Mouse (Mus musculus): ENCODE data around the gene Akap10. TPM values are rescaled to one million over a fixed set of nuclear protein-coding genes. Genes with fewer than 3 reads are reported as not detected.
"Not testable (repeated sequence)": the region's sequence is repeated elsewhere in the genome, so short reads cannot be mapped to it uniquely, and the experiment has no call there.

The Akap10 gene
- 17.9 and 18.5 TPM in 2 replicates for polyA plus RNA-seq (2012; rRNA removed)

DNA sequence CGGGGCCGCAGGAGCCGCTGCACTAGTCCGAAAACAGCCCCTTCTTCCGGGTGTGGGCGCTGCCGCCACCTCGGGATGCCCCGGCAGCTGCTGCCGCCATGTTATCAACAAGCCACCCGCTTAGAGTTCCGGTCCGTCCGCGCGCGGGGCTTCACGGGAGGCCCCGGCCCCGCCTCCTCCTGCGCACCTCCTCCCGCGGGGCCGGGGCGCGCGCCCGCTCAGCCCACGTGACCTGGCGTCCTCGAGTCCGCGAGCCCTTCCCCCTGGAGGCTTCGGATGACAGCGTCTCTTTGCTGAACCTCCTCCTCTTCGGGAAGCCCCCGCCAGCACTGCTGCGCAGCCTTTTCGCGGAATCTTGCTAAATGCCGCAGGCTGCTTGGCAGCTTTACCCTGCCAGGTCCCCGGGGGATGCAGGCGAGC, at the start of gene Akap10:
Gene Akap10 (minus strand): TSS at position 155 of the 420 bp plus-strand sequence.
- DNase-seq (ENCODE audit: low spot score): peak; percentile 92

- no peak for DNase-seq (ENCODE audit: low spot score)
These were observed 45.7 kb upstream of the Akap10 start for GRCm38 (mm10) chr11:61975783-61976182.

- DNase-seq (ENCODE audit: low spot score): no peak
These were observed 44.2 kb upstream of the Akap10 start for GRCm38 (mm10) chr11:61974106-61974707.

DNA sequence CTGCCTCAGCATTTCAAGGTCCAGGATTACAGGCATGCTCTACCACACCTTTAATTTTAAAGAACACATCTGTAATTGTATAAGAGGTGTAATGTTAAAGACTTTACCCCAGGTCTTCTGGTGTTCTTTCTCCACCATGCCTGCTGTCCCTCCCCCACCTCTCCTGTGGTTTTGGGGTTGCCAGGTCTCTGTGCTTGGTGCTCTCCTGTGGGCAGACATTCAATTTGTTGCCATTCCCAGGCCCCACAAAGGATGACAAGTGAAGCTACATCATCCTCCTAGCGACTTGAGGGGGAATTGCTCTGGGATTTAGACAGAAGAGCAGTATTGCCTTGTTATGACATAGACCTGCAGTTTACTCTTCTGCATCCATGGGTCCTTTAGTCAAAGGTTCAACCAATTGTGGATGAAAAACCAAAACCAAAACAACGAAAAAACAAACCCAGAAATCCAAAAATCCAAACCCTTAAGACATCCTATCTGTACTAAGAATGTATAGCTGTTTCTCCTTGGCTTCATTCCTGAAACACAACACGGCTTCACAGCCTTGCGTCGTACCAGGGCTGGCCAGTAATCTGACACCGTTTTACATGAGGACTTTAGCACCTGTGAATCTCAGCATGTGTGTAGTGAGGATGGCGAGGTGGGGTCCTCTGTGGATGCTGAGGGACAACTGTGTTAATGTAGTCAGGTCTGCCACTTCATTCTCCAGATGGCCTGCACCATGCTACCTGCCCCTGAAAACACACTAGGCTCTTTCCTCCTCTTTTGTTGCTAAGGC, 41.6 kb upstream of the Akap10 start:
- DNase-seq (ENCODE audit: low spot score): no peak

DNA sequence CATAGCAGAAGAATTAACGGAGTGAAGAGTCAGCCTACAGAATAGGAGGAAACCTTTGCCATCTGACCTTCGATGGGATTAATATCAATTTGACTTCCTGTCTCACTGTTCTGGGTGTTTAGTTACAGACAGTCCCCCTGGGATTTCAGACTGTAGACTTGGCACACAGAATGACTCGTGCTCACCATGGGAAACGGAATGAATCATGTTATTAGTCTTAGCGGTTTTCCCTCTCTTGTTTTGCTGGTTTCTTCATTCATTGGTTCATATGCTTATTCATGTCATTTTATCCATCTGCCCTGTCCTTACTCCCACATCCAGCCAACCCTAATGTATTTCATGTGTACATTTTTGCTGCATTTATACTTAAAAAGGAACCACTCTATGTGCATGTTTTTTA, 40.8 kb upstream of the Akap10 start:
- no peak for DNase-seq (ENCODE audit: low spot score)

GRCm38 (mm10) chr11:61968875-61969274, 38.8 kb upstream of the Akap10 start:
- no peak for DNase-seq (ENCODE audit: low spot score)

DNA sequence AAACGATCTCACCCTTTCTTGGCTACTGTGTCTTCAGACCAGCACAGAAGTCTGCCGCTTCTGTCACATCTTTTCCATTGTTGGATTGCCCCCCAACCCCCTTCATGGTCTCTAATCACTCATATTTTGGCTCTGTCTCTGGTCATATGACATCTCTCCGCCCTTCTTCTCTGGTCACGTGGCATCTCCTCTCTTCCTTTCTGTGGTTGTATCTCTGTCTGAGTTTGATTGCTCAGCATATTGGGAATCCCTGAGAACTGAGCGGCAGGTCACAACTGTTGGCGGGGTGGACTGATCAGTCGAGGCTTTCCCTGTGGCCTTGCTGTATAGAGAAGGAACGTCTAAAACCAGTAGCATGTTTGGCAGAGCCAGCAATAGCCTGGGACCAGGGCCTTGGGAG, 37.0 kb upstream of the Akap10 start:
- no peak for DNase-seq (ENCODE audit: low spot score)

DNA sequence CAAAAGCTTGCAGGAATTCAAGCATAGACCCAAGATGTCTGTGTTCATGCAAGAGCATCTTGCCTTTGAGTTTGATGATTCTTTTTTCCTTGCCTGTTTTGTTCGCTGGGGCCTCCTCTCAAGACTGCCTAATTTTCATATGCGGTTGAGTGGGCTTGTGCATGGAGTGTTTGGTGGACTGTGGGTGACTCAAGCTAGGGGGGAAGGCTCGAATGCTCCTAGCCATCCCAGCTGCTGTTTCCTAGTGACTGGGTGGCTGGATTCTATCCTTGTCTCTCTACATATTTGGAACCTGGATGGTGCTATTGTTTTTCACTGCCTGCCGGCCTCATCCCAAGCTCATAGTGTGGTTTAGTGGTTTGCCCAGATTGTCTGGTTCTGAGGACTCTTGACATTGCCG, 34.6 kb upstream of the Akap10 start:
- no peak for DNase-seq (ENCODE audit: low spot score)

GRCm38 (mm10) chr11:61963193-61963592, 33.1 kb upstream of the Akap10 start:
- DNase-seq (ENCODE audit: low spot score): no peak

DNA sequence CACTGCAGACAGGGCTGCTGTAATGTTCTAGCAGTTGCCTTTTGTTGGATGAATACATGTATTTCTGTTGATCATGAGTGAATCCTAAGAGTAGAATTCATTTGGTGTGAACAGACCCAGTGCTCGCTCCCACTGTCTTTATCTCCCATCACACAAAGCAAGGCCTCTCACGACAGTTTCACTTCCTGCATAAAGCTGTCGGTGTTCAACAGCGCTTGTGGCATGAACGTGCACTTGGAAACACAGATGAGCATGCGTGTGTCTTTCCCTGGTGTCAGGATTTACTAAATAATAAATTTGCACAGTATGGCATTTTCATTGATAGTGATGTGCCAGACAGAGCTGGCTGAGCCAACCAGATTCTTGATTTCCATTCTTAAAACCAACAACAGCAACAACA, 32.6 kb upstream of the Akap10 start:
- no peak for DNase-seq (ENCODE audit: low spot score)

DNA sequence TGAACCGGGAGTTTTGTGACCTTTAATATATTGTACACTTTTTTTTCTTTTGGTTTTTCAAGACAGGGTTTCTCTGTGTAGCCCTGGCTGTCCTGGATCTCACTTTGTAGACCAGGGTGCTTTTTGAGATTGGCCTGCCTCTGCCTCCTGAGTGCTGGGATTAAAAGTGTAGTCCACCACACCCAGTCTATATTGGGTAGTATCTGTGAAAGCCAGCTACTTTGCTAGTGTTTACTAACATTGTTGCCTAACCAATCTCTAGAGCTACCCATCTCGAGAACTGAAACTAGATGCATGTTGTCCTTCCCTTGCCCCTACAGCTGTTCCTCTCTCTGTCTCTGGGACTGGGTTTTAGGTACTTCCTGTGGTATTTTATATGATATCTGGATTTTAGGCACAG, 30.0 kb upstream of the Akap10 start:
- no peak for DNase-seq (ENCODE audit: low spot score)

DNA sequence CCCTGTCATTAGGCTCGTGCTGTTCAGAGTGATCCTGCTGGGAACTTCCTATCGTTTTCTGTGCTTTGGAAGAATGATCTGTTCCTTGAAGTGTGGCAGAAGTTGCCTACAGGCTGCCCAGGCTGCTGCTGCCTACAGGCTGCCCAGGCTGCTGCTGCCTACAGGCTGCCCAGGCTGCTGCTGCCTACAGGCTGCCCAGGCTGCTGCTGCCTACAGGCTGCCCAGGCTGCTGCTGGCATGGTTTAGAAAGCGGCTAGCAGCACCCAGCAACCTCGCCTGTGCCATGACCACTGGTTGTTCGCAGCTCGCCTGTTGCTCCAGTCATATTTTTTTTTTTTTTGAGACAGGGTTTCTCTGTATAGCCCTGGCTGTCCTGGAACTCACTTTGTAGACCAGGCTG, 28.7 kb upstream of the Akap10 start:
- DNase-seq (ENCODE audit: low spot score): not testable (repeated sequence)

- DNase-seq (ENCODE audit: low spot score): no peak
These were observed 27.3 kb upstream of the Akap10 start for GRCm38 (mm10) chr11:61957296-61957813.

GRCm38 (mm10) chr11:61956572-61957295, 26.7 kb upstream of the Akap10 start, which contains the start of gene Specc1:
Gene Specc1 (plus strand): TSS chr11:61956763.
- DNase-seq (ENCODE audit: low spot score): peak; percentile 80

DNA sequence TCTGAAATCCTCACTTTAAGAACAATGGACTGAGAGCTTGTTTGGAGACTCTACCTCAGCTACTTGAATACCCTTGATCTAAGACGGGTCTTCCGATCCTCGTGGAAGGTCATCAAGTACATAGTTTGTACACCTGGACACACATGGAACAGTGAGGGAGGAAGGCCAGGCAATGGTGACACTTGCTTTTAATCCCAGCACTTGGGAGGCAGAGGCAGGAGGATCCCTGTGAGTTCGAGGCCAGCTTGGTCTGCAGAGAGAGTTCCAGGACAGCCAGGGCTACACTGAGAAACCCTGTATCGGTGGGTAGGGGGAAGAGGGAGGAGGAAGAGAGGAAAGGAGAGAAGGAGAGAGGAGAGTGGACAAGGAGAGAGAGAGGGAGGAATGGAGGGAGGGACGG, 25.9 kb upstream of the Akap10 start:
- DNase-seq (ENCODE audit: low spot score): no peak

- DNase-seq (ENCODE audit: low spot score): no peak
These were observed 25.1 kb upstream of the Akap10 start for GRCm38 (mm10) chr11:61955136-61955535.

- DNase-seq (ENCODE audit: low spot score): peak; percentile 77
These were observed 20.6 kb upstream of the Akap10 start for GRCm38 (mm10) chr11:61950632-61951031.

DNA sequence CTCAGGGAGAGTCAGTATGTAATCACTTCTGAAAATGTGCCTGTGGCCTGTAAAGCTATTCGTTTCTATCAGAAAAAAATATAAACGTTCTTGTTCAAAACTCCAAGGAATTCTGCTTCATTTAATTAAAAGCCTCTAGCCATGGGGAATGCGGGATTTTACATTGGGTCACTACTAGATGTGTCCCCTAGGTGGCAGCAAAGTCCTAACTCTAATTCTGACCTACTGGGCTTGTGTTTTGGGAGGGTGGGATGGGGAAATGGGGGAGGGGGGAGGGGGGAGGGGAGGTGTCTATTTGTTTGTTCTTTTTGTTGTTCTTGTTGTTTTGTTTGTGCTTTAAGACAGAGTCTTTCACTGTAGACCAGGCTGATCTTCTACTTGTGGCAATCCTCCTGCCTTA, 19.3 kb upstream of the Akap10 start:
- no peak for DNase-seq (ENCODE audit: low spot score)

- DNase-seq (ENCODE audit: low spot score): no peak
These were observed 16.6 kb upstream of the Akap10 start for GRCm38 (mm10) chr11:61946608-61947007.

- no peak for DNase-seq (ENCODE audit: low spot score)
These were observed 14.4 kb upstream of the Akap10 start for GRCm38 (mm10) chr11:61944417-61944816.

DNA sequence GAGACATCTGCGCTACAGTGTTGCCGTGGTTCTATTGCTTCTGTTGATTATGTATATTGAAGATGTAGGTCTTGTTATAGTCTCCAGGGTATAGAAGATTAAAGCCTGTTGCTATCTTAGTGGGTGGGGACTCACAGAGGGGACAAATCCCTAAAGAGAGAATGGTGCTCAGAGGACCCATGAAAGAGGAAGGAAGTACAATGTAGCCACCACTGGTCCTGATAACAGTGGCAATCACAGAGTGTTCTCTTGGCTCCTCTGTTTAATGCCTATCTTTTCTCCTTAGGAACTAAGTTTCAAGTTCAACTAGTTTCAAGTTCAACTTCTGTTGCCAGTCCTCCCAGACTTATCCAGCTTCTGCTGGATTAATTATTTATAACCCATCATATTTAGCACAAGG, 12.9 kb upstream of the Akap10 start:
- no peak for DNase-seq (ENCODE audit: low spot score)

DNA sequence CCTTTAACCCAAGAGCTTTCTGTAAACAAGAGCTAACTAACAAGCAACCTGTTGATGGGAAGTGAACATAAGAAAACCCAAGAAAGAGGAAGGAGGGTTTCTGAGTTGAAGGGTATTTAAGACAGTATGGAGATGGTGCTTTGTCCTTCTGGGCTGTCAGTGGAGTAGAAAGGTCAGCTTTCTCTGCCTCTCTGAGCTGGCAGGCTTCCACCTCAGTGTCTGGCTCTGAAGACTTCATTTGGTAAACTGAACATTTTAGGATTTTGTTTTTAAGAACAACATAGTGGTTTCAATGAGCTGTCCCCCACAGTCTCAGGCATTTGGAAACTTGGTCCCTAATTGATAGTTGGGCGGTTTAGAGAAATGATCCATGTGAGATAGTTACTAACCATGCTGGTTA, 7.7 kb upstream of the Akap10 start:
- DNase-seq (ENCODE audit: low spot score): no peak

Data from urinary bladder, adult 2 months (tissue).